Mouse (Mus musculus) gastrocnemius, postnatal 4 days (tissue): ENCODE data around the gene Dolk. TPM values are rescaled to one million over a fixed set of nuclear protein-coding genes. Genes with fewer than 3 reads are reported as not detected.

Experiments
- DNase-seq, 2 experiments: peaks; one replicate each; pipeline ENCODE4 v3.0.0; 2021 to 2022; ENCODE audit warnings: low spot score in 2 of 2, mixed read lengths in 2 of 2
- total RNA-seq, 2 experiments: library from RNA; stranded (reverse); gene quantifications; 2 replicates each; pipeline ENCODE4 v1.2.3; 2021

The Dolk gene
- total RNA-seq, 2 experiments from 2014 or later: 21.3 to 21.5 TPM

GRCm38 (mm10) chr2:30252521-30252920, 33.6 kb downstream of the Dolk start:
- no peak for DNase-seq

GRCm38 (mm10) chr2:30251417-30252104, 34.6 kb downstream of the Dolk start:
- no peak for DNase-seq

- DNase-seq: no peak
Observed at GRCm38 (mm10) chr2:30250166-30251128, 35.7 kb downstream of the Dolk start.

- DNase-seq: no peak
Observed at GRCm38 (mm10) chr2:30249182-30249581, 37.0 kb downstream of the Dolk start.

GRCm38 (mm10) chr2:30247681-30248080, 38.5 kb downstream of the Dolk start:
- no peak for DNase-seq

GRCm38 (mm10) chr2:30247036-30247435, 39.1 kb downstream of the Dolk start:
- no peak for DNase-seq

- no peak for DNase-seq
Observed at GRCm38 (mm10) chr2:30244595-30245178, 41.4 kb downstream of the Dolk start.

GRCm38 (mm10) chr2:30243391-30243790, 42.7 kb downstream of the Dolk start:
- no peak for DNase-seq

GRCm38 (mm10) chr2:30242509-30242908, 43.6 kb downstream of the Dolk start:
- no peak for DNase-seq

- no peak for DNase-seq
Observed at GRCm38 (mm10) chr2:30240267-30240666, 45.9 kb downstream of the Dolk start, which contains the start of gene Gm28035. Gm28035 (plus strand) TSS chr2:30240567.

- DNase-seq: no peak
Observed at GRCm38 (mm10) chr2:30239777-30240176, 46.4 kb downstream of the Dolk start.

GRCm38 (mm10) chr2:30238906-30239465, 47.1 kb downstream of the Dolk start:
- DNase-seq: no peak

GRCm38 (mm10) chr2:30237881-30238280, 48.3 kb downstream of the Dolk start:
- peak; percentile 54 to 78 for DNase-seq

GRCm38 (mm10) chr2:30237199-30237880, 48.8 kb downstream of the Dolk start, which contains the start of gene Lrrc8a:
Lrrc8a (plus strand) TSS chr2:30237715.
- peak; percentile 100 for DNase-seq

GRCm38 (mm10) chr2:30236426-30237198, 49.5 kb downstream of the Dolk start:
- no peak for DNase-seq

- DNase-seq: no peak
Observed at GRCm38 (mm10) chr2:30235593-30235992, 50.5 kb downstream of the Dolk start.
